Mouse (Mus musculus) kidney, postnatal 4 days (tissue): ENCODE measurements around the gene Anapc2.

Source experiments
- DNase-seq, 2 experiments: peaks; one replicate each; pipeline ENCODE4 v3.0.0; 2021; ENCODE audit warnings: mixed read lengths in 2 of 2

Anapc2 gene

GRCm38 (mm10) chr2:25267746-25268309 lies 4.5 kb upstream of the Anapc2 start:
- DNase-seq: no peak

GRCm38 (mm10) chr2:25272515-25272914 lies 237 bp downstream of the Anapc2 start:
- no peak for DNase-seq

- no peak for DNase-seq
Measured at GRCm38 (mm10) chr2:25273010-25273409, 732 bp downstream of the Anapc2 start.

GRCm38 (mm10) chr2:25278928-25279882 lies 6.9 kb downstream of the Anapc2 start:
- DNase-seq: peak; percentile 92

- no peak for DNase-seq
Measured at GRCm38 (mm10) chr2:25285551-25285950, 13.3 kb downstream of the Anapc2 start.

- no peak for DNase-seq
Measured at GRCm38 (mm10) chr2:25286314-25286713, 14.0 kb downstream of the Anapc2 start.

- peak in 1 of 2 experiments; percentile 43 for DNase-seq
Measured at GRCm38 (mm10) chr2:25286837-25287636, 14.8 kb downstream of the Anapc2 start.

GRCm38 (mm10) chr2:25287927-25288649 lies 15.8 kb downstream of the Anapc2 start, which contains the start of gene Tmem210:
Gene Tmem210 (plus strand): TSS chr2:25288145.
- no peak for DNase-seq

GRCm38 (mm10) chr2:25288734-25289345 lies 16.6 kb downstream of the Anapc2 start:
- no peak for DNase-seq

- peak; percentile 45 to 63 for DNase-seq
Measured at GRCm38 (mm10) chr2:25289651-25290050, 17.4 kb downstream of the Anapc2 start, which contains the start of gene Lrrc26. Gene Lrrc26 (plus strand): TSS chr2:25289915.

- peak; percentile 34 to 60 for DNase-seq
Measured at GRCm38 (mm10) chr2:25290101-25290815, 18.0 kb downstream of the Anapc2 start.

GRCm38 (mm10) chr2:25290816-25291130 lies 18.5 kb downstream of the Anapc2 start:
- DNase-seq: peak in 1 of 2 experiments; percentile 35

GRCm38 (mm10) chr2:25291184-25292053 lies 19.1 kb downstream of the Anapc2 start:
- DNase-seq: peak in 1 of 2 experiments; percentile 29

GRCm38 (mm10) chr2:25292054-25292544 lies 19.8 kb downstream of the Anapc2 start:
- DNase-seq: peak; percentile 44 to 55

- DNase-seq: peak; percentile 88 to 89
Measured at GRCm38 (mm10) chr2:25292856-25293255, 20.6 kb downstream of the Anapc2 start.

GRCm38 (mm10) chr2:25293706-25294105 lies 21.4 kb downstream of the Anapc2 start:
- no peak for DNase-seq

- no peak for DNase-seq
Measured at GRCm38 (mm10) chr2:25297093-25297492, 24.8 kb downstream of the Anapc2 start.

- no peak for DNase-seq
Measured at GRCm38 (mm10) chr2:25298046-25298445, 25.8 kb downstream of the Anapc2 start.

- DNase-seq: no peak
Measured at GRCm38 (mm10) chr2:25303452-25303851, 31.2 kb downstream of the Anapc2 start.
